Mouse (Mus musculus) heart, adult 9 months (tissue): ENCODE measurements around the gene Epha4.
A peak's percentile ranks its signal among the peaks of the same experiment; 100 is the strongest.

Experiments
- DNase-seq, 2 experiments: peaks; one replicate each; pipeline ENCODE4 v3.0.0; 2022; ENCODE audit warnings: low spot score in 2 of 2

Gene Epha4

GRCm38 (mm10) chr1:77484766-77485596 is 29.9 kb downstream of the Epha4 start:
- no peak for DNase-seq

DNA sequence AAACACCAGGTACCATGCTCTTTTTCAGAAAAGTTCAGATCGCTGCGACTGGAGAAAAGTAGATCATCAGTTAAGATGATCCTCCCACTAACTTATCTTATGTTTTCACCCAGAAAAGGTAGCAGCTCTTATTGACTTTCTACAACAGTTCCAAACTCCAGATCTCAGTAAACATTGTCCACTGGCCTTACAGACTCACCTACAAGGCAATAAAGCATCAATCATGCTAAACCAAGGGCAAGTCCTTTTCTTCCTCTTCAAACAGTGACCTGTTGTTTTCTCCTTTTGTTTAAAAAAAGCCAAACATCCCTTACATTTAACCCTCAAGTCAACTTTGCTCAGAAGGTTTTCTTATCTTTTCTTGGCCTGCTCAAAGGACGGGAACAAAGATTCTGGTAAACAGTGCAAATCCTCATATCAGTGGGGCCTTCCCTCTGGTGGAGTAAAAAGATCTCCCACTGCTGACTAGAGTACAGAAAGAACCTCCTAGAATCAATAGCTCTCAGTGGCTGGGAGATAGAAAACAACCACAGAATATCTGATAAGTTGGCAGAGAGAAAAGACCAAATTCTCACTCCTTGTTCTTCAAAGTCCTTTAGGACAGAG is 39.0 kb downstream of the Epha4 start:
- no peak for DNase-seq

DNA sequence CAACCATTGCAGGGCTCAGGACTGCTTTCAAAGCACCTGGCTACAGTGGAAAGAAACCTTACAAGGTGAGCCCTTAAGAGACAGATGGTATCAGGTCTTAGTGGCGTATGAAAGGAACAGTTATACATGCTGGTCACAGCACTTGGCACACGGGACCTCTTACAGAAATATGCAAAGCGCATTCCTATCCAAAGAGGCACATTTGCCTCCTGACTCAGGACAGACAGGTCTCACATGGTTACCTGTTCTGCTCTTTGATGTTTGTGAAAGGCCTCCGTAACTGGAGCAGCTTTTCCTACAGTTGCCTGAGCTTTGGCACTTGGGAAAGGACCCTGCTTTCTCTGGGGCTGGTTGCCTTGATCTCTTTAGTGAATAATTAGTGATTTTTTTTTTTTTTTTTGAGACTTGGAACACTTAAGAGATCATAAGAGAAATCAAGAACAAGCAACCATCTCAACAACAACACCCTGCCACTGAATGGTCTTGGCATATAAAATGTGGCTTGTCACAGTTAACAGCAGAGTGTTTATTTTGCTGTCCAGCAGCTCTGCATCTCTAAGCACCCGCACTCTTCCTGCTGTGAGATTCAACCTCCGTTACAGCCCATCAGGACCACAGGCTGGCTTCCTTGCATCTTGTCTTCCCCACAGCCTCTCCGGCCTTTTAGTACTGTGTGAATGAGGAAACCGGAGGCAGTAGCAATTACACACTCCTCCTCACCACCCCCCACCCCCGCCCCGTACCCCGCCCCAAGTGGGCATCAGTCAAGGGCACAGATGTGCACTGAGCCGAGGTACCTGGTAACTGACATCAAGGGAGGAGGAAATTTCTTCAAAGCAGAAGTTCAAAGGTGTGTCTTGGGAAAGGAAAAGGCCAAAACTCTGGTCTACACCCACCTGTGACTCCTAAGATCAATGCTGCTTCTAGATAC is 41.2 kb downstream of the Epha4 start:
- no peak for DNase-seq

DNA sequence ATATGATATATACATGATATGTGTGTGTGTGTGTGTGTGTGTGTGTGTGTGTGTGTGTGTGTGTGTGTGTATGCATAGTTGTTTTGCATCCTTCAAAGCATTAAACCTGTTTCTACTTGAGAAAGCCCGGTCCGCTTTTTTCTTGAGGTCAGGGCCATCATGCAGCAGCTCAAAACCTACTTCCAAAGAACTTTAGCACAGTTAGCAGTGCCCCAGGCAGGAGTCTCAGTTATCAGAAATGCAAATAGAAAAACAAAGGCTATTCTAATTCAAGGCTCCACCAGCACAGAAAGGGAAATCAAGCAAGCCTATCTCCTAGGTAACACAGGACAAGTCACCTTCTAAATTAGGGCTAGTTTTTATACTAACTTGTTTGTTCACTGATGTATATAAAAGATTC is 42.3 kb downstream of the Epha4 start:
- no peak for DNase-seq

- no peak for DNase-seq
Observed at GRCm38 (mm10) chr1:77471447-77471846, 43.4 kb downstream of the Epha4 start.

- no peak for DNase-seq
Observed at GRCm38 (mm10) chr1:77471037-77471436, 43.9 kb downstream of the Epha4 start.

DNA sequence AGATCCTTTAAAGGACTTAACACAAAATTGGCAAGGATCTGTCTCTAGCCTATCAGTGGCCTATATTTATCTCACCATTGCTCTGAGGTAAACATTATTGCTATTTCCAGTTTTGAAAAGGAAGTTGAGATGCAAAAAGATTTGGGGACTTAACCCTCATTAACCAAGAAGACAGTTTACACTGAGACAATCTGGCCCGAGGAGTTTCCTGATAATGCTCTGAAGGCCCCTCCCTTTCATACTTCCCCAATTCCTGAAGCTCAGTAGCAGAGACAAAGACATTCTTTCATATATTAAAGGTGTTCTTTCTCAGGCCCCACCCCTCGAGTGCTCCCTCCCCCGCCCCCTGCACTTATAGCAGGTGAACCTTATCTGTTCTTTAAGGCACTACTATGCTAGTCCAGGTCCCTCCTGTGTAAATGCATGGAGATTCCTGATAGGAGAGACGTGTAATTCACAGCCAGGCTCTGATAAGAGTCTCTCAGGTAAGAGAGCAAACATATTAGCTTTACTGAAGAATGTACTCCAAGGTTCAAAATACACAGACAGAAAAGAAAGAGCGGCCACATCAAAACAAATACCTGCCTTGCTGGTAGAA is 46.1 kb downstream of the Epha4 start:
- DNase-seq: no peak

GRCm38 (mm10) chr1:77465524-77465923 is 49.4 kb downstream of the Epha4 start:
- DNase-seq: no peak

DNA sequence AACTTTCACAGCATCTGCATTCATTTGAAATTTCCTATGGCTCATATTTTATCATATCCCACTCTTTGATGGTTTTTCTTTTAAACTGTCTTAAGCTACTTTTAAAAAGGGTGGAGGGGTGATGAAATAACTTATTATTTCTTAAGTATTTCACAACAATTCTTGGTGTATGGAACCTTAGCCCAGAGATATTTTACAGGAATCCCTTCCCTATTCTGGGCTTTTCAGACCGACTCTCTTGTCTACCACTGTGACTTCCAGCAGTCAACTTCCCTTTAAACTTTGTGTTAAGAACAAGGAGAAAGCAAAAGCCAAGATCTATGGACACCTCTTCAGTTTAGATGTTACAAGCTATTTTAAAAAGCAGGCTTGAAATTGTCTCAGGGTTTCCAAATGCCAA is 50.8 kb downstream of the Epha4 start:
- no peak for DNase-seq

DNA sequence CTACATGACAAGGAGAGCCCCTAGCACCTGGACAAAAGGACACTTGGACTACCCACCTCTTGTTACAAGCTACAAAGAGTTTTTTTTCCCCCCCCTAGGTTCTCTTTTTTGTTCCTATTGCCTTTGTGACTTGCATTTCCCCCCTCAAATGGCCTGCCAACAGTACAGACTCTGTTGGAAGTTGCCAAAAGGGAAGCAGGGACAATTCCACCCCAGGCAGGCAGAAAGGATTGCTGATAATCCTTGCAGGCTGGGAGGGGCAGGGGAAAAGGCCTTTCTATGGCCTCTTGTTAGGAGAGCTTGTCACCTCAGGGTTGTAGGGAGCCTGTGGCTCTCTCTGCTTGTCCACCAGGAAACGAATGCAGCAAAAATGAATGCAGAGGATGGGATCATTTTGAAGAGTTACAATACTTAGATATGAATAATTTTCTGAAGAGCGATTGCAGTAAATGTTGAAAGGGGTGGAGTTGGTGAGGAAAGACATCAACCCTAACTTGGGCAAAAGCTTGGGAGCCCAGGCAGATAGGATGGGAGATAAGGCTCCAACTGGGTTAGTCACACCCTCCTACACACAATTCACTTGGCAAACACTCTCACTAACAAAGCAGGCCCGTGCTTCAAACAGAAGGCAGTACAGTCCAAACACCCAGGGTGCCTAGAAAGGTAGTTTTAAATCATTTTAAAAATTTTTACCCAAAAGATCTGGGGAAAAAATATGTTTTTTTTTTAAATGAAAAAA is 52.8 kb downstream of the Epha4 start:
- peak; percentile 25 to 56 for DNase-seq

DNA sequence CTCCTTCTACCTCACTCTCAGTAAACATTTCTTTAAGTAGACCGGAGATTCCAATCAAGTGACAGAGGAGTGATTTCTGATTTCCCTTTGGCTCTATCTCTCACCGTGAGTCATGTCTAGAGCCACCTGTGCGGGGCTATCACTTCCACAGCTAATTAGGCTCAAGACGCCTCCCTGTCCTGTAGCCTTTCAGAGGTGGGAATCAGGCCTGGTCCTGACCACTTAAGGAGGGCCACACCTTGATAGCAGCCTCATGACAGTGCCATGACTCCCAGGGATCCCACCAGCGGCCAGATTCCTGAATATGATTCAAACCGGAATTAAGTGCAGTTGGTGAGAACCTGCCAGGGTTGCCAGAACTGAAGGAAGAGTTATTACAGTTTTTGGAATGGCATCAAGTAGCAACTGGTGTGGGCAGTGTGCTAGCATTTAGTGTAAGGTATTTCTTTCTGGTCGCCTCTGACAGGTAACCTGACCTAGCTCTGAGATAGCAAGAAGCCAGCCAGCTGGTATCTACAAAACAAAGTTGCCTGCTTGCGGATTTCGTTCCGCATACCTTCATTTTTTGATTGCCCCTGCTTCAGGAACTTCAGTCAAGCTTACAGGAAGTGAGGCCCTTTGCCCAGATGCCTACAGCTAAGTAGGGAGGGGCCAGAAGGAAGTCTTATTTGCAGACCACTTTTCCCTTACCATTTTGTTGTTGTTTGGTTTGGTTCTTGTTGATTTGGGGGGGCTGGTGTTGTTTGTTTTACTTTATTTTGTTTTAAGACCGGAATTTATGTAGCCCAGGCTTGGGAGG is 53.9 kb downstream of the Epha4 start:
- no peak for DNase-seq

GRCm38 (mm10) chr1:77458751-77459385 is 56.0 kb downstream of the Epha4 start:
- DNase-seq: no peak

DNA sequence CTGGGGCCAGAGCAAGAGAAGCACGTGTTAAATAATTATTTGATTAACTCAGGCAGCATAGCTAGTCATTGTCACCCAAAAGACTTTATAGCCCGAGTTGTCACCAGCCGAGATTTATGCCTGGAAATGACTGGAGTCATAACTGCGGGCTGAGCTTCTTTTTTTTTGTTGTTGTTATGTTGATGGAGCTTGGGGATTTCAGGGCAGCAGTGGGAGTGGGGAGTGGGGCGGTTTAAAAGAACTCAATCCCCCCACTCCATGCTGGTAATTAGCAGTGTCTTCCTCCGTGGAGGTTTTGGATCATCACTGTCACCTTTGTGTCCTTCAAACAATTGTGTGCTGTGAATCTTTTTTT is 57.5 kb downstream of the Epha4 start:
- DNase-seq: no peak

DNA sequence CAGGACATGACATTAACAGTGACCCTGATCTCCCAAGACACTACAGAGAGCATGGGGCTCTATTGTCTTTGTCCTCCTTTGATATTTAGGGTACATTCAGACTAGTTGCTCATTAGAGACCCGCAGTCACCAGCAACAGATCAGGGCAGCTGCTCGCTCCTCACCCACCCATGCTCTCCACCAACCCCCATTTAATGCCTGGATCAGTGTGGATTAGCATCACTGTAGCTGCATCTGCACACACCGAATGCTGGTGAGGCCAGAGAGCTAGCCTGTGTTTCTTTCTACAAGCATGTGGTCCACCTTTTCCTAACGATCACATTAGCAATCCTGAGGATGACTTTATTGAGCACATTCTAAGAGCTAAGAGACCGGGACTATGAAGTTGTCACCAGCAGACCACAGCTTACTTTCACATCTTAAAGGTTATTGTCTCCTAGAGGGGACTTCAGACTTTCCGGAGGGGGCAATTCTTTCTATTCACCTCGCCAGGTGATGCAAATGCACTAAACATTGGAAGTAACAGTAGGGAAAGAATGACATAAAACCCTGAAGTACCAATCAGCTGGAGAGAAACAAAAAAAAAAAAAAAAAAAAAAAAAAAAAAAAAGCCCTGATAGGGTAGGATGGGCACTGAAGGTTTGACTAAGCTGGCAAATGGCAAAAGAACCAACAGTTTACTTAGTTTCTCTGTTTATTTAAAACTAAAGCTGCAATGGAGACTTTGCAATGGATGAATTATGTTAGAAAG is 58.0 kb downstream of the Epha4 start:
- DNase-seq: no peak

GRCm38 (mm10) chr1:77453811-77454210 is 61.1 kb downstream of the Epha4 start:
- DNase-seq: no peak

DNA sequence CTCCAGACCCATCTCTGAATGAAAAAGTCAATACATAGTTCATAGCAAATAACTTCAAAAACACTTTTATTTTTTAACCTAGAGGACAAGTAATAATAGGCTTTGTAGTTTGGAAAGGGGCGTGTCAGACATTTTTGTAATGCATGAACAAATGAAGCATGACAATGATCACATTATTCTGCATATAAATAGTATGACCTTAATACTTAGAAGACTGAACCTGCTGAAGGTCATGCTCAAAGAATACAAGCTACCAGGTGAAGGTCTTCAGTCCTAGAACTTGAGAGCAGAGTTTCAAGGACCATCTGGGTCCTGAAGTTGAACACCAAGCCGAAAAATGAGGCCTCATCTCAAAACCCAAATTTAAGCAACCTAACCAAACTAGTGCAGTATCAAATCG is 62.2 kb downstream of the Epha4 start:
- DNase-seq: no peak

DNA sequence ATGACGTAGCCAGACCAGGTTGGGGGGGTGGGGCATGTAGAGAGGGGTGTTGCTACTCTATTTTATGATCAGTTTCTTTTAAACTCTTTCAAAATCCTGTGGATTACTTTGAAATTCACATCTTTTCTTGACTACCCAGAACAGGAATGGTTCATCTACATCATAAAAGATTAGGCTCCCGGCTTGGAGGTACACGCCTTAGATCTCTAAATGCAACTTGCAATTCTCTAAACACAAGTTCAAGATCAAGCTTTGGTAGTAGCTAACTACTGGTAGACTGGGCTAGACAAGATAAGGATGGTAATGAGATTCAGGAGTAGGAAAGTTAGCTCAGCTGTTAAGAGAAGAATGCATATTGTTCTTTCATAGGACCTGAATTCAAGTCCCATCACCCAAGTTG is 63.3 kb downstream of the Epha4 start:
- no peak for DNase-seq

- DNase-seq: no peak
Observed at GRCm38 (mm10) chr1:77450201-77450600, 64.7 kb downstream of the Epha4 start.

DNA sequence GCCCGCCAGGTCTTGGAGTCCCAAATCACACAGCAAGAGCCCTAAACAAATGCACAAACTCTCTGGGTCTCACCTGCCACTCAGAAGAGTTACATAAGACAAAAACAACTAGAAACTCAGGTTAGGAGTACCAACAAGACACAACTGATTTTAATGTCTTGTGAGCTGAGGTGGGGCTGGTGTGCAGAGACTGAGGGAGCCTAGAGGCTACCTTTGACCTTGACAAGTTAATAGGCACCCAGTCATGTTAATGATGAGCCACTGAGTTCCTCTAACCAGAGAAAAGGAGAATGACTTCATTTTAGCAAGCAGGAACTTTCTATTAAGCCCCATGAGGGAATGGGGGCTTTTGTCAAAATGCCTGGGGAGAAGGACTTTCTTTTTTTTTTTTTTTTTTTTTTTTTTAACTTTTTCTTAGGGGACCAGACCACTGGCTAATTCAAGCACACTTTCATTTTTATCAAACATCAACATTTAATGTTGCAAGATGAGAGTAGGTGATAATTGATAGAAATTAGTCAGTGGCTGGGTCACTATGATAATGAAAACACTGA is 67.8 kb downstream of the Epha4 start:
- DNase-seq: no peak
